Mouse (Mus musculus) liver, embryonic 13.5 days (tissue): Measurements from ENCODE around the gene Msi1. TPM values are rescaled to one million over a fixed set of nuclear protein-coding genes. Genes with fewer than 3 reads are reported as not detected.
A peak's percentile ranks its signal among the peaks of the same experiment; 100 is the strongest.
"Not testable (repeated sequence)": the region's sequence is repeated elsewhere in the genome, so short reads cannot be mapped to it uniquely, and the experiment has no call there.

Experiments used
- ATAC-seq: fragments of 200-750 bp; cut with Nextera tagmentation; 2 replicates; pipeline ENCODE4 v1.8.0; 2017; ENCODE audit warnings: low read depth, mild to moderate bottlenecking, moderate number of reproducible peaks, moderate library complexity
- DNase-seq: peaks from one replicate; pipeline ENCODE4 v3.0.0; 2022
- H3K27ac ChIP-seq: fragments of 300-500 bp; sonication (generic); 2 replicates; pipeline ENCODE4 v1.5.1; 2015; ENCODE audit warnings: moderate library complexity, mild to moderate bottlenecking, inconsistent platforms
- H3K27me3 ChIP-seq: fragments of 300-500 bp; sonication (generic); 2 replicates; pipeline ENCODE4 v1.6.1; 2015; ENCODE audit warnings: mild to moderate bottlenecking, inconsistent platforms
- H3K36me3 ChIP-seq: fragments of 300-500 bp; sonication (generic); 2 replicates; pipeline ENCODE4 v1.6.1; 2015; ENCODE audit warnings: mild to moderate bottlenecking, inconsistent platforms
- H3K4me1 ChIP-seq: fragments of 300-500 bp; sonication (generic); replicated peaks from 2 replicates; pipeline ENCODE4 v1.6.1; 2015; ENCODE audit warnings: inconsistent platforms
- H3K4me2 ChIP-seq: fragments of 300-500 bp; sonication (generic); 2 replicates; pipeline ENCODE4 v1.6.1; 2015; ENCODE audit warnings: inconsistent platforms, mild to moderate bottlenecking, moderate library complexity
- H3K4me3 ChIP-seq: fragments of 300-500 bp; sonication (generic); replicated peaks from 2 replicates; pipeline ENCODE4 v1.5.1; 2015; ENCODE audit warnings: mild to moderate bottlenecking, inconsistent platforms
- H3K9ac ChIP-seq: fragments of 300-500 bp; sonication (generic); 2 replicates; pipeline ENCODE4 v1.6.1; 2015; ENCODE audit warnings: mild to moderate bottlenecking, inconsistent platforms
- H3K9me3 ChIP-seq: fragments of 300-500 bp; sonication (generic); replicated peaks from 2 replicates; pipeline ENCODE4 v1.6.1; 2016; ENCODE audit warnings: inconsistent platforms
- WGBS: fragments of 180-500 bp; shearing (Covaris S2); methylation state at CpG from one replicate; pipeline ENCODE4 v1.1.7; 2015; ENCODE audit not compliant: insufficient replicate concordance; 5-methylcytosine and 5-hydroxymethylcytosine counted together
- polyA plus RNA-seq: library from polyadenylated mRNA; unstranded; fragments of >200 nt; fragmentation: Nextera tagmentation; extraction: Ambion mirVana; gene quantifications from 2 replicates; pipeline ENCODE4 v1.2.1, GENCODE M21; 2015

The Msi1 gene
- polyA plus RNA-seq, 1 experiment from 2014 or later, result 0.83 TPM

- no peak overlapping the region for H3K4me2 ChIP-seq
- ATAC-seq (no peak), DNase-seq (no peak)
- H3K27ac ChIP-seq, result no peak overlapping the region
- H3K4me3 ChIP-seq, result no peak overlapping the region
- no peak overlapping the region for H3K9ac ChIP-seq
- no peaks in the 10 kb centered on the region for H3K9me3 ChIP-seq
- peaks cover 90% of the 10 kb centered on the region for H3K27me3 ChIP-seq
- H3K4me1 ChIP-seq, result 0 out of 2 replicates have a peak, but pooled peaks cover 6% of the 10 kb centered on the region
- 51% methylated on average over 15 of the region's 15 CpGs for WGBS
- H3K36me3 ChIP-seq, result no peaks in the 10 kb centered on the region
Measured at GRCm38 (mm10) chr5:115434853-115435754, 5.7 kb downstream of the Msi1 start.

GRCm38 (mm10) chr5:115435755-115436379 lies 6.5 kb downstream of the Msi1 start:
- Histone ChIP-seq H3K4me2 (peak overlapping the region; percentile 35), H3K4me1 (0 out of 2 replicates have a peak, but pooled peaks cover 6% of the 10 kb centered on the region), H3K27me3 (peaks cover 82% of the 10 kb centered on the region), H3K9ac (no peak overlapping the region), H3K36me3 (no peaks in the 10 kb centered on the region), H3K4me3 (no peak overlapping the region), H3K27ac (no peak overlapping the region), H3K9me3 (no peaks in the 10 kb centered on the region)
- ATAC-seq (no peak), DNase-seq (no peak)
- 29% methylated on average over 8 of the region's 8 CpGs for WGBS

- Histone ChIP-seq H3K4me1 (0 out of 2 replicates have a peak, but pooled peaks cover 6% of the 10 kb centered on the region), H3K27me3 (peaks cover 75% of the 10 kb centered on the region), H3K4me2 (peak overlapping the region; percentile 35), H3K36me3 (no peaks in the 10 kb centered on the region), H3K27ac (no peak overlapping the region), H3K9me3 (no peaks in the 10 kb centered on the region), H3K9ac (no peak overlapping the region), H3K4me3 (no peak overlapping the region; the same call in 1 of the 2 replicates)
- WGBS, result 3% methylated on average over 38 of the region's 43 CpGs
- ATAC-seq, result no peak
- no peak for DNase-seq
Measured at GRCm38 (mm10) chr5:115436421-115437124, 7.2 kb downstream of the Msi1 start.

- Histone ChIP-seq H3K9me3 (no peaks in the 10 kb centered on the region), H3K4me2 (no peak overlapping the region), H3K27ac (no peak overlapping the region), H3K4me3 (no peak overlapping the region), H3K9ac (no peak overlapping the region), H3K27me3 (peaks cover 71% of the 10 kb centered on the region), H3K4me1 (0 out of 2 replicates have a peak, but pooled peaks cover 6% of the 10 kb centered on the region), H3K36me3 (no peaks in the 10 kb centered on the region)
- ATAC-seq, result no peak
- no peak for DNase-seq
- WGBS, result 57% methylated on average over 7 of the region's 7 CpGs
Measured at GRCm38 (mm10) chr5:115437242-115437944, 8.0 kb downstream of the Msi1 start.

GRCm38 (mm10) chr5:115437945-115438315 lies 8.5 kb downstream of the Msi1 start:
- WGBS, result 29% methylated on average over 2 of the region's 2 CpGs
- no peaks in the 10 kb centered on the region for H3K9me3 ChIP-seq
- 0 out of 2 replicates have a peak, but pooled peaks cover 2% of the 10 kb centered on the region for H3K36me3 ChIP-seq
- H3K4me1 ChIP-seq, result 0 out of 2 replicates have a peak, but pooled peaks cover 6% of the 10 kb centered on the region
- no peak overlapping the region for H3K27ac ChIP-seq
- DNase-seq, result no peak
- H3K9ac ChIP-seq, result no peak overlapping the region
- ATAC-seq, result no peak
- peaks cover 65% of the 10 kb centered on the region for H3K27me3 ChIP-seq
- H3K4me2 ChIP-seq, result no peak overlapping the region
- no peak overlapping the region for H3K4me3 ChIP-seq

GRCm38 (mm10) chr5:115438667-115439066 lies 9.3 kb downstream of the Msi1 start:
- Histone ChIP-seq H3K9ac (no peak overlapping the region), H3K36me3 (0 out of 2 replicates have a peak, but pooled peaks cover 2% of the 10 kb centered on the region), H3K4me3 (no peak overlapping the region), H3K27ac (no peak overlapping the region), H3K4me1 (0 out of 2 replicates have a peak, but pooled peaks cover 6% of the 10 kb centered on the region), H3K4me2 (no peak overlapping the region), H3K9me3 (no peaks in the 10 kb centered on the region), H3K27me3 (peaks cover 59% of the 10 kb centered on the region)
- DNase-seq (no peak), ATAC-seq (no peak)
- 50% methylated on average over 7 of the region's 7 CpGs for WGBS

GRCm38 (mm10) chr5:115441205-115441849 lies 11.9 kb downstream of the Msi1 start:
- Histone ChIP-seq H3K4me1 (0 out of 2 replicates have a peak, but pooled peaks cover 6% of the 10 kb centered on the region), H3K27ac (no peak overlapping the region), H3K4me3 (no peak overlapping the region), H3K9ac (no peak overlapping the region), H3K9me3 (no peaks in the 10 kb centered on the region), H3K27me3 (peaks cover 33% of the 10 kb centered on the region), H3K36me3 (0 out of 2 replicates have a peak, but pooled peaks cover 2% of the 10 kb centered on the region), H3K4me2 (no peak overlapping the region)
- DNase-seq (peak; percentile 49), ATAC-seq (no peak)
- 45% methylated on average over 14 of the region's 14 CpGs for WGBS

- H3K27ac ChIP-seq, ATAC-seq, H3K4me3 ChIP-seq, H3K4me2 ChIP-seq, H3K9ac ChIP-seq, H3K36me3 ChIP-seq, H3K9me3 ChIP-seq, H3K4me1 ChIP-seq: not testable (repeated sequence)
- WGBS, result 44% methylated on average over 5 of the region's 5 CpGs
- DNase-seq, result peak; percentile 17
- H3K27me3 ChIP-seq, result peaks cover 19% of the 10 kb centered on the region
Measured at GRCm38 (mm10) chr5:115442663-115443062, 13.3 kb downstream of the Msi1 start.

- no peak overlapping the region for H3K27ac ChIP-seq
- 76% methylated on average over 11 of the region's 11 CpGs for WGBS
- no peaks in the 10 kb centered on the region; the same call in 1 of the 2 replicates for H3K4me1 ChIP-seq
- DNase-seq, result no peak
- no peak for ATAC-seq
- H3K4me2 ChIP-seq, result no peak overlapping the region
- H3K9me3 ChIP-seq, result no peaks in the 10 kb centered on the region
- no peak overlapping the region for H3K4me3 ChIP-seq
- H3K36me3 ChIP-seq, result 0 out of 2 replicates have a peak, but pooled peaks cover 2% of the 10 kb centered on the region
- no peak overlapping the region for H3K9ac ChIP-seq
- H3K27me3 ChIP-seq, result peaks cover 5% of the 10 kb centered on the region; the same call in 1 of the 2 replicates
Measured at GRCm38 (mm10) chr5:115444130-115444529, 14.7 kb downstream of the Msi1 start.

- peaks cover 8% of the 10 kb centered on the region; the same call in 1 of the 2 replicates for H3K4me1 ChIP-seq
- H3K4me3 ChIP-seq, result no peak overlapping the region
- H3K36me3 ChIP-seq, result 0 out of 2 replicates have a peak, but pooled peaks cover 2% of the 10 kb centered on the region
- H3K27me3 ChIP-seq, result no peaks in the 10 kb centered on the region; the same call in 1 of the 2 replicates
- no peaks in the 10 kb centered on the region for H3K9me3 ChIP-seq
- WGBS, result 75% methylated on average over 17 of the region's 17 CpGs
- DNase-seq (no peak), ATAC-seq (no peak)
- H3K9ac ChIP-seq, result no peak overlapping the region
- no peak overlapping the region for H3K4me2 ChIP-seq
- H3K27ac ChIP-seq, result no peak overlapping the region
Measured at GRCm38 (mm10) chr5:115447108-115447507, 17.7 kb downstream of the Msi1 start.
